Mouse (Mus musculus): ENCODE data around the gene Macrod2. TPM values are rescaled to one million over a fixed set of nuclear protein-coding genes. Genes with fewer than 3 reads are reported as not detected.
A peak's percentile ranks its signal among the peaks of the same experiment; 100 is the strongest.

Gene Macrod2
- polyA plus RNA-seq, 1 experiment from 2014 or later = 22.7 TPM

DNA sequence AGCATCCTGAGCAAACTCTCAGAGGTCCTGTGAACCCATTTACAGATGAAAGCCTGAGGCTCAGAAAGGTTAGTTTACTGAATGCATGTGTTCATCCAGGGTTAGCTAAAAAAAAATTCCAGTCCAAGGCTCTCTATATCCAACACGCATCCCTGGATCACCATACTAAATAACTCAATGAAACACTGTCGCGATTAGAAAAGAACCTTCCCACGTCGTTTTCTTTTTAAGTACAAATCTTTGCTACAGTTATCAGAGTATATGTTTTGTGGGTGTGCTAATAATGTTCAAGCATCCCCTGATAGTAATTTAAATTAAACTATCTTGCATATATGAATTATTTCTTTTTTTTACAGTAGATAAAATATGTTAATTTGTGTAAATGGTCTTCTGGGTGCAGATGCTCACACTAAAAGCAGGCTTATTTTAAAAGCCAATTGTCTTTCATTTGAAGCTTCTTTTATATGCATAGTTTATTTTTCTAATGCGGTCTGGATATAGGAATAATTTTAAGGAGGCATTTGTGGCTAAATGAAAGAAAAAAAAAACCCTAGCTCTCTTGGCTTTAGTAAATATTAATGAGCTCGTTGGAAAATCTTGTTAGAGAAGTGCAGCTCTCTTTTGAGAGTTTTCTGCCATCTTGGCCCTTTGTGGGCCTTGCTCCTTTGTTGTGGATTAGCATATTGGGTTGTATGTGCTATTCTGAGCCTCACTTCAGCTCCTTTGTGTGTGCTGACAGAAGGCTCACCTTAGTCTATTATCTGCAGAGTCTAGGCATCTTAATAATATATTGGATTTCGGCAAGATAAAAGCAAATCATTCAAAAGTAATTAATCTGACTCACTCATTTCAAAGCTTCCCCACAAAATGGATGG is 679.1 kb downstream of the Macrod2 start:
- no peak overlapping the region for H3K9ac ChIP-seq
- no peak for ATAC-seq (ENCODE audit: insufficient number of reproducible peaks, low FRiP score)
- H3K4me3 ChIP-seq = no peak overlapping the region
- no peak overlapping the region for H3K27ac ChIP-seq (ENCODE audit: poor library complexity, severe bottlenecking)
- no peaks in the 10 kb centered on the region for H3K4me1 ChIP-seq (replicated peaks)
- no peaks in the 10 kb centered on the region for H3K27me3 ChIP-seq (replicated peaks)
- no peaks in the 10 kb centered on the region for H3K9me3 ChIP-seq (replicated peaks)
- H3K36me3 ChIP-seq = no peaks in the 10 kb centered on the region
- no peak overlapping the region for H3K4me2 ChIP-seq
- WGBS = 83% methylated on average over 8 of the region's 8 CpGs

DNA sequence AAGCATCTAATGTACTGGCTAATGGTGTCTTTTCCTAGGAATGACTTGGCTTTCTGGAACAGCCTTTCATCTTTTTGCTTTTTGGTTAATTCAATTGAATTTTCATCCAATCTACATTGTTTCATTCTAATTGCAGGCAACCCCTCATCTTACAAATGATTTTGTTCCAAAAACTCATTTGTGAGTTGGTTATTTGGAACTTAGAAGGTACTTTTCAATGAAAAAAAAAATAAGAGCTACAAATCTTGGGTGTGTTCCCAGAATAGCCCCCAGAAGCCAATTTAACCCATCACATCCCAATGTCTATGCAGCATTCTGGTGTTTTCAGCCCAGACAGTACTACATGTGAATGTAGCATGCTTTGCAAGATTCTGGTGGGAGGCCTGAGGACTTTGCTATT is 683.1 kb downstream of the Macrod2 start:
- Histone ChIP-seq H3K4me1 (replicated peaks) (no peaks in the 10 kb centered on the region), H3K9me3 (replicated peaks) (0 out of 2 replicates have a peak, but pooled peaks cover 3% of the 10 kb centered on the region), H3K4me3 (no peak overlapping the region), H3K27me3 (replicated peaks) (no peaks in the 10 kb centered on the region), H3K4me2 (no peak overlapping the region), H3K9ac (no peak overlapping the region), H3K27ac (ENCODE audit: poor library complexity, severe bottlenecking) (no peak overlapping the region), H3K36me3 (no peaks in the 10 kb centered on the region)
- no peak for ATAC-seq (ENCODE audit: insufficient number of reproducible peaks, low FRiP score)

DNA sequence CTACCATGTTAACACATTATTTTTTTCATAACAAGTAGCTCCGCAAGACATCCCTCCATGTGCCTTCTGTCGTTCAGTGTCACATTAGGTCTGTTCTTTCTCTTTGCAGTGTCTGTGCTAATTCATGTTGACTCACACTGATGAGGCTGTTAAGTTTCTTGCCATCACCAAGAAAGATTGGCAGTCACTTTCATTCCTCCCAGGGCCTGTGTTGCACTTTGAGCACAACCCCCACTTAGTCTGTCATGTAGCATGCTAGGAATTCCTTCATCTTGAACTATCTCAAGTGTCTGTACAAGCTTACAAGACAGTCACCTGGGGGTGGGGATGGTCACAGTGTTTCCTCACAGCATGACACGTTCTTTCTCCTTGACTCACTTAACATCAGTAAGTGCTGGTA is 696.2 kb downstream of the Macrod2 start:
- H3K36me3 ChIP-seq = no peaks in the 10 kb centered on the region
- H3K9ac ChIP-seq = no peak overlapping the region
- H3K4me3 ChIP-seq = no peak overlapping the region
- H3K9me3 ChIP-seq (replicated peaks) = no peaks in the 10 kb centered on the region
- H3K27ac ChIP-seq (ENCODE audit: poor library complexity, severe bottlenecking) = no peak overlapping the region
- no peak overlapping the region for H3K4me2 ChIP-seq
- ATAC-seq (ENCODE audit: insufficient number of reproducible peaks, low FRiP score) = peak; percentile 78
- peaks cover 15% of the 10 kb centered on the region for H3K4me1 ChIP-seq (replicated peaks)
- H3K27me3 ChIP-seq (replicated peaks) = no peaks in the 10 kb centered on the region
- WGBS = 33% methylated on average over 3 of the region's 3 CpGs

DNA sequence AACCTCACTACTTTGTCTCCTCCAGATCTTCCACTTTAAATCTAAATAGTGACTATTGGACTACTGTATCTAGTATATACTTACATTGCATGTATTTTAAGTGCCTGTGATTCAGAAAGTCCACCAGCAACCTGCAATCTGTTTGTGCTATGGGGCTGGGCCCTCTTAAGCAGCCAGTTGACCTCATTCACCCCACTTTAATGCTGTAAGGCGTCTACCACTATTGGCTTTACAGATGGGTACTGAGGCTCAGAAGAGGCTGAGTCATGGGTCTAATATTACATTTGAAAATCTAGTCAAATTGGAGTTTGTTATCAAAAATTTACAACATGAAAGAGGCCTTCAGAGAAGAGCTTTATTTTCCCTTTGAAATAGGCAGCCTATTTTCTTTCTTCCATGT is 722.5 kb downstream of the Macrod2 start:
- no peak for ATAC-seq (ENCODE audit: insufficient number of reproducible peaks, low FRiP score)
- Histone ChIP-seq H3K4me2 (no peak overlapping the region), H3K9ac (no peak overlapping the region), H3K27me3 (replicated peaks) (no peaks in the 10 kb centered on the region), H3K4me1 (replicated peaks) (no peaks in the 10 kb centered on the region), H3K27ac (ENCODE audit: poor library complexity, severe bottlenecking) (no peak overlapping the region), H3K4me3 (no peak overlapping the region), H3K36me3 (no peaks in the 10 kb centered on the region), H3K9me3 (replicated peaks) (no peaks in the 10 kb centered on the region)
- WGBS = 62% methylated on average over 1 of the region's 1 CpGs

DNA sequence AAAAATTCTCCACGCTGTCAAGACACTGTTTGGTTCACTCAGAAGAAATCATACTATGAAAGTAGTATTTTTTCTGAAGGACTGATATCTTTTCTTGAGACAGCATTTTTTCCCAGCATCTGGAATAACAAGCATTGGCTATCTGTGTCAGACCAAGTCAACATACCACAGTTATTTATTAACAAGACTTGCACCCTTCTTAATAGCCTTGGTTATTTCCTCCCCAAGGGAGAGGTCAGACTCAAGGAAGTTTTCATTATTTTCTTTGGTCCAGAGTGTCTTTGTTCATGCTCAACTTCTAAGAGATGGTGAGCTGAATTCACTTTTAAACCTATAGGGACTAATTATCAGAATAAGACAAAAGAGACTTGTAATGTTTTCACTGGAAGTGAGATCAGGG is 728.8 kb downstream of the Macrod2 start:
- no peak overlapping the region for H3K4me2 ChIP-seq
- H3K4me3 ChIP-seq = no peak overlapping the region
- no peak for ATAC-seq (ENCODE audit: insufficient number of reproducible peaks, low FRiP score)
- H3K4me1 ChIP-seq (replicated peaks) = no peaks in the 10 kb centered on the region; the same call in 1 of the 2 replicates
- H3K36me3 ChIP-seq = no peaks in the 10 kb centered on the region
- no peaks in the 10 kb centered on the region for H3K9me3 ChIP-seq (replicated peaks)
- no peak overlapping the region for H3K9ac ChIP-seq
- WGBS = 82% methylated on average over 1 of the region's 1 CpGs
- no peak overlapping the region for H3K27ac ChIP-seq (ENCODE audit: poor library complexity, severe bottlenecking)
- no peaks in the 10 kb centered on the region for H3K27me3 ChIP-seq (replicated peaks)

DNA sequence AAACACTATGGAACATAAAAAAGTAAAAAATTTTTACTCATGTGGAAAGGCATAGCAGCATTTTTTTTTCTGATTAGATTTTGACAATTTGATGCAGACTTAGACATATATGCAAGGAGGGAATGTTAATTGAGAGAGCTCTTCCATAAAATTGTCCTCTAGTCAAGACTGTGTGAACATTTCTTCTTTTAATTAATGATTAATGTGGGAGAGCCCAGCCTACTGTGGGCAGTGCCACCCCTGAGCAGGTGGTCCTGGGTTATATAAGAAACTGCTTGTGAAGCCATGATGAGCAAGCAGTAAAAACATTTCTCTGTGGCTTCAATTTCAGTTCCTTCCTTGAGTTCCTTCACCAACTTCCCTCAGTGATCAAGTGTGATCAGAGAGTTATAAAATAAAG is 730.5 kb downstream of the Macrod2 start:
- Histone ChIP-seq H3K4me1 (replicated peaks) (no peaks in the 10 kb centered on the region; the same call in 1 of the 2 replicates), H3K9ac (no peak overlapping the region), H3K9me3 (replicated peaks) (no peaks in the 10 kb centered on the region), H3K4me2 (no peak overlapping the region), H3K27ac (ENCODE audit: poor library complexity, severe bottlenecking) (no peak overlapping the region), H3K4me3 (no peak overlapping the region), H3K27me3 (replicated peaks) (no peaks in the 10 kb centered on the region), H3K36me3 (no peaks in the 10 kb centered on the region)
- ATAC-seq (ENCODE audit: insufficient number of reproducible peaks, low FRiP score) = no peak

DNA sequence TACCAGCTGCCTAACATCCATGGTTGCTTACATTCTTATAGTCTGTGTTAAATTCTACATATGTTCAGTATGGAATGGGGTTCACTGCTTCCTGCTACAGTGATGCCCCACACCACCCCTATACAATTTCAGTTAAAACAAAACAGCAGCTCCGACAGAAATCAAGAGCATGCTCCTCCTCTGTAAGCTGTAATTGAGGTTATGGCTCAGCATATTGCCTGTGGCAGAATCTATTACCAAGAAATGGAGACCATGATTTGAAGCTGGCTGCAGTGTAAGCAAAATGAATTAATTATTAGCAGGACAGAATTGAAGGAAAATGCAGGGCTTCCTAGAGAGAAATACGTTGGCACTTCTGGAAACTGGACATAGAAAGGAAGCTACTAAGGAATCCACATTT is 747.2 kb downstream of the Macrod2 start:
- H3K4me1 ChIP-seq (replicated peaks) = no peaks in the 10 kb centered on the region
- WGBS = 77% methylated on average over 2 of the region's 2 CpGs
- H3K4me3 ChIP-seq = no peak overlapping the region
- H3K9me3 ChIP-seq (replicated peaks) = no peaks in the 10 kb centered on the region
- H3K27me3 ChIP-seq (replicated peaks) = no peaks in the 10 kb centered on the region
- H3K9ac ChIP-seq = no peak overlapping the region
- H3K4me2 ChIP-seq = no peak overlapping the region
- H3K27ac ChIP-seq (ENCODE audit: poor library complexity, severe bottlenecking) = no peak overlapping the region
- H3K36me3 ChIP-seq = no peaks in the 10 kb centered on the region
- ATAC-seq (ENCODE audit: insufficient number of reproducible peaks, low FRiP score) = no peak

DNA sequence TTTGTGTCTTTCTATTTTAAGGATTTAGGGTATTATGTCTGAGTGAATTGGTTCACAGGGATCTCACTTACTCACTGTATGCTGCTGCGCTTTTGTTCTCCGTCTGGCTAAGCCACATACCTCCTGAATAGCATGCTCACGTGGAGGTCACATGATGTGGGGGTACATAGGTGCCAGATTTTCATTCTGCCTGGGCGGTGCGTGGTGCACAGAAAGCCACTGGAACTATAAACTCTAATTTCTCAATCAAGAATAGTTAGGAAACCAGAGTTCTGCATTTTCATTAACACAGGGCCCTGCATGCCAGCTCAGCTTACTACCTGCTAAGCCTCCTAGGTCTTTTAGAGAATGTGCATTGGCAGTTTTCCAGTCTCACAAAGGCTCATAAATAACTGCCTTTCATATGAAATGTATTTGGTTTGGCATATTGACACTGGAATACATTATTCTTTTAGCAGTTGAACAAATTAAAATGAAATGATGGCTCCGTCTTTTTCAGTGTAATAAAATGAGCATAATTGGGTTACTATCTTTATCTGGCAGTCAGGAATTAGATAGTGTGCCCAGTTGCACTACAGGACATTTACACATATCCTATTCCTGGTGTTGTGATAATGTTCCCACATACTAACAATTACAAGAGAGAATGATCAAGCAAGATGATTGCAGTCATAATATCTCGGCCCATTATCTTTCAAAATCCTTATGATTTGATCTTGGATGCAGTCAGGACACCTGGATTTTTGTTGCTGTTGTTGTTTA is 757.1 kb downstream of the Macrod2 start:
- H3K9me3 ChIP-seq (replicated peaks) = no peaks in the 10 kb centered on the region
- no peak for ATAC-seq (ENCODE audit: insufficient number of reproducible peaks, low FRiP score)
- H3K36me3 ChIP-seq = no peaks in the 10 kb centered on the region
- H3K27me3 ChIP-seq (replicated peaks) = no peaks in the 10 kb centered on the region
- no peak overlapping the region for H3K4me3 ChIP-seq
- 73% methylated on average over 7 of the region's 7 CpGs for WGBS
- no peak overlapping the region for H3K9ac ChIP-seq
- no peak overlapping the region for H3K27ac ChIP-seq (ENCODE audit: poor library complexity, severe bottlenecking)
- H3K4me1 ChIP-seq (replicated peaks) = peaks cover 7% of the 10 kb centered on the region
- H3K4me2 ChIP-seq = no peak overlapping the region

DNA sequence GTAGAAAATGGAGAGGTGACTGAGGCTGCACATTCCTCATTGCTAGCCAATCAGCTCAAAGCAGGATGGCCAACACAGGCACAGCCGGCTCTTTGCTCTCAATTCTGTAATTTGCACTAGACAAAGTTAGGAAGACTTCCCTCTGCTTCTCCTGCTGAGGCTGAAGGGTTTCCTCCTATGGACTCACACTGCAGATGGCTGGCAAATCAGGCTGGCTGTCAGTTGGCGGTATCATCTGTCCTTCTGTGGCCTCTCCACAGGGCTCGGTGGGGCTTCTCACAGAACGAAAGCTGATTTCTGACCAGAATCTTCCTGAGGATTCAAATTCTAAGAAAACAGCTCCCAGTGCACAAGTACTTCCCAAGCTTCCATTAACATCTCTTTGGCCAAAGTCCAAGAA is 760.9 kb downstream of the Macrod2 start:
- Histone ChIP-seq H3K27me3 (replicated peaks) (no peaks in the 10 kb centered on the region), H3K9me3 (replicated peaks) (no peaks in the 10 kb centered on the region), H3K4me3 (no peak overlapping the region), H3K4me2 (no peak overlapping the region), H3K4me1 (replicated peaks) (peaks cover 7% of the 10 kb centered on the region), H3K27ac (ENCODE audit: poor library complexity, severe bottlenecking) (no peak overlapping the region), H3K9ac (no peak overlapping the region), H3K36me3 (no peaks in the 10 kb centered on the region)
- ATAC-seq (ENCODE audit: insufficient number of reproducible peaks, low FRiP score) = no peak
- WGBS = 66% methylated on average over 4 of the region's 4 CpGs

DNA sequence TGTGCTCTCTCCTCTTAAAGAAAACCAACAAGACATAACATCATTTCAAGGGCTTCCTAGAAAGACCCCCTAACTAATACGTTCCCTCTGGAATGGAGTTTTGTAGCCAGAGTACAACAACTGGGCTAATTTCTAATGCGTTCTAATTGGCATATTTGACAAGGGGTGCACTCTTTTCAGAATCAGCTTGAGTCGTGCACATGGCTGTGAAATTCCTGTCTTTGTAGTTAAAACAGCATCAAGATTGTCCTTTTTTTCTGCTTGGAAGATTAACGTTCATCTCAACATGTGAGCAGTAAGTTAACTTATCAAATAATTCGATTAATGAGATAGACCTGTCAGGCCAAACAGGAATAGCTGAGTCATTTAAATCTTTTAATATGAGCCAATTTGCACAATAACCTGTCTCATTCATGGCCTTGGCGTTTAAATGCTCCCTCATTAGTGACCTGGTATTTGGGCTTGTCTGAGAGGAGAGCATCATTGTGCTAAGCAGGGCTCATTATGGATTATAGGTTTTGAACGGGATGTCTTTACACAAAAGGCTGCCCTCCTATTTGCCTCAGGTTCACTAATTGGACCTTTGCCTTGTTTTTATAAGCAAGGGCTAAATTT is 762.0 kb downstream of the Macrod2 start:
- Histone ChIP-seq H3K36me3 (no peaks in the 10 kb centered on the region), H3K27ac (ENCODE audit: poor library complexity, severe bottlenecking) (no peak overlapping the region), H3K4me1 (replicated peaks) (peaks cover 3% of the 10 kb centered on the region), H3K27me3 (replicated peaks) (no peaks in the 10 kb centered on the region), H3K9ac (no peak overlapping the region), H3K4me3 (no peak overlapping the region), H3K9me3 (replicated peaks) (no peaks in the 10 kb centered on the region), H3K4me2 (no peak overlapping the region)
- no peak for ATAC-seq (ENCODE audit: insufficient number of reproducible peaks, low FRiP score)
- WGBS = 79% methylated on average over 7 of the region's 7 CpGs

DNA sequence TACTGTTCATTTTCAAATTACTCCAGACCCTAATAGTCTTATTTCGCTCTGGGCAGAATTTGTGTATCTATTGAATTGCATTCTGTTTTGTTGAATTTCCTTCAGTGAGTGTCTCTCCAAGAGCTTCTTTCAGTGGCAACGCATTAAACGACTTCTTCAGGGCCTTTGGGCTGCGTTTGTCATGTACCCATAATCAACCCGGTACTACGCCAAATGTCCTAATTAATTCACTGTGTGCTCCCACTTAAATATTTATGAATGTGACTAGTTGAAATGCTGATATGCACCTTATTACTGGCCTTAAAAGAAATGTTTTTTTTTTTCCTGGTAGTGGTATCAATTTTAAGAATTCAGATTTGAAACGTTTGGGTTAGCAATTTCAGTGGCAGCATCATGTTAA is 763.1 kb downstream of the Macrod2 start:
- H3K36me3 ChIP-seq = no peaks in the 10 kb centered on the region
- H3K27ac ChIP-seq (ENCODE audit: poor library complexity, severe bottlenecking) = no peak overlapping the region
- WGBS = 82% methylated on average over 7 of the region's 7 CpGs
- H3K4me3 ChIP-seq = no peak overlapping the region
- H3K9me3 ChIP-seq (replicated peaks) = no peaks in the 10 kb centered on the region
- H3K9ac ChIP-seq = no peak overlapping the region
- ATAC-seq (ENCODE audit: insufficient number of reproducible peaks, low FRiP score) = no peak
- H3K4me2 ChIP-seq = no peak overlapping the region
- no peaks in the 10 kb centered on the region for H3K27me3 ChIP-seq (replicated peaks)
- 0 out of 2 replicates have a peak, but pooled peaks cover 2% of the 10 kb centered on the region for H3K4me1 ChIP-seq (replicated peaks)

Measured in heart, embryonic 12.5 days (tissue).